Mouse (Mus musculus) left cerebral cortex, adult 2 months (tissue): ENCODE results near the gene Lpin1. TPM values are rescaled to one million over a fixed set of nuclear protein-coding genes. Genes with fewer than 3 reads are reported as not detected.

Experiments
- DNase-seq, 2 experiments: peaks; one replicate each; pipeline ENCODE4 v3.0.0; 2021 to 2022; ENCODE audit warnings: low spot score in 2 of 2, mixed read lengths in 1 of 2; ENCODE audit errors: extremely low spot score in 1 of 2
- H3K27ac ChIP-seq: fragments of 200-600 bp; 2 replicates; pipeline ENCODE4 v1.8.1; 2022
- H3K4me3 ChIP-seq: fragments of 200-600 bp; 2 replicates; pipeline ENCODE4 v1.8.1; 2022
- CTCF ChIP-seq: fragments of 200-600 bp; IDR thresholded peaks from 2 replicates; pipeline ENCODE4 v1.8.1; 2022; ENCODE audit warnings: antibody characterized with exemption, mild to moderate bottlenecking, moderate library complexity
- intact Hi-C: fragments of 180-260 bp; cut with DNase I; formaldehyde crosslinking; loops from one replicate; pipeline ENCODE4 v1.15.1; 2025
- total RNA-seq, 2 experiments: library from RNA; stranded (reverse); gene quantifications; 2 replicates each; pipeline ENCODE4 v1.2.3; 2021

Lpin1 gene
- total RNA-seq, 2 experiments from 2014 or later: 21.6 to 26.6 TPM

DNA sequence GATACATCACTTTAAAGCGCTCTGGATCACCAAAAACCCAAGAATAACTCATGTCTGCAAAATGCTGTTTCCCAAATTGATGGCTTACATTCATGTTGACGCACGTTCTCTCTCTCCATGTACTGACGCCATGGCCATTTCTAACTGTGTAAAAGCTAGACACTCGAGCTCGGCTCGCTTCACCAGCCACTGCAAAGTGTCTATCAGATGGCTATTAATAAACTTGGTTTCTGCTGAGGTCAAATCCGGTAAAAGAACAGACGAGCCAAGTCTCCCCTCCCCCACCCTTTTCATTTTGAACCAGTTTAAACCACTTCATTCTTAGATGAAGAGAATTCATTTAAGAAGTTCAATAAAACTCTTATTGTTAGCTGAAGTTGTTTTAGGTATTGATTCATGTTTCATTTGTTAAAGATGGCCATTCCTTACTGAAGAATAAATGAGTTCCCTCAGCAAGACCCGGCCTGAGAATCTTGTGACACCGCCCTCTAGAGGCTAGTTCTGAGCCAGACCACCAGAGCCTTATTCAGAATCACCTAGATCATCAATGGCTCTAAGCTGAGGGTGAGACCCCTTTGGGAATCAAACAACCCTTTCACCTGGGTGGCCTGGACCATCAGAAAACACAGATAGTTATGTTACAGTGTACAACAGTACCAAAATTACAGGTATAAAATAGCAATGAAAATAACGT lies 28.5 kb upstream of the Lpin1 start:
- intact Hi-C loops: loop anchor here (10.0 kb wide), 1 partner anchor 1104 kb away; no protein-coding TSS in a partner anchor
- no peak overlapping the region for H3K27ac ChIP-seq
- no peak overlapping the region for H3K4me3 ChIP-seq
- TF ChIP-seq CTCF: peak; percentile 49
- DNase-seq: no peak

DNA sequence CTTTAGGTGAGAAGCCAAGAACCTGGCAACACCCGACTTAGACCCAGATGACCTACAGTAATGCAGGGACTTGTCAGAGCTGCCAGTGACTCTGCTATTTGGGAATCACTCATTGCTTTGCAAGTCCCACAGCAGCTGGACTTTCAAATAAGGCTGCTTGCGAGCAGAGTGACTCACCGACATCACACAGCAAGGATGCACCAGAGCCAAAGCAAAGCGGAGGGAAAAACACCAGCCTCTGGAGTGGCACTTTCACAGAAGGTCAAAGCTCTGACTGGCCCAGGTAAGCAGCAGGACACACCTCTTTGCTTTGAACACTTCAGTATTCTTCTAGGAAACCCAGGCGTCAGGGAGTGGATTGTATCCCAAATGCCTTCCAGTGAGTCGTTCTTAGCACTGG lies 25.1 kb upstream of the Lpin1 start:
- Histone ChIP-seq H3K27ac (no peak overlapping the region), H3K4me3 (no peak overlapping the region)
- intact Hi-C loops: loop anchor here (10.0 kb wide), 1 partner anchor 1101 kb away; no protein-coding TSS in a partner anchor
- DNase-seq: no peak
- TF ChIP-seq CTCF: no peak

DNA sequence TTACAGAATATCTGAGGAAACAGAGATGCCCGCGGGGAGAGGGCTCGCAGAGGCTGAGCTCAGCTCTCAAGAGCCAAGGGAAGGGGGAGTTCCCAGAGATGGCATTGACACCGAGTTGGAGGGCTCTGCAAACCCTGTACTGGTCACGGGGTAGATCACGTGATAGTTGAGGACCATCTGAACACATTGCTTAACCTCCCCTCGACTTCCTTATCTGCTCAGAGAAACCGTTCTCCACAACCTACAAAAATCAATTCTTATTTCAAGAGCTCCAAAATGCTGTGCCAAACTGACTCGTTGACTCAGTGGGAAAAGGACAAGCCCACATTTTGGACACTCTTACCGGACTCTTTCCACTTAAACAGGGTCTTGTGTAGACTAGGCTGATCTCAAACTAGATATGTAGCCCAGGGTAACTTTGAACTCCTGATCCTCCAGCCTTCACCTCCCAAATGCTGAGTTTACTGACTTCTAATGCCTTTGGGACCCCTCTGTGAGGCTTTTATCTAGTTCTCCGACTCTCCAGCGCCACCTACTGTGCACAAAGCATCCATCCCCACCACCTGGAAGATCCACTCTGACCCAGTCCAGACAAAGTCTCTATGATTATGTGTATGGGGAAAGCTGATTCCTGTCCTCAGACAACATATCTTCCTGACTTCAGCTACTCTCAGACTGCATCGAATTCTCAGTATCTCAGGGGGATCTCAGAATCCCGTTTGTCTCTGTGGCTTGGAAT lies 23.5 kb upstream of the Lpin1 start:
- TF ChIP-seq CTCF: peak; percentile 84
- Histone ChIP-seq H3K27ac (no peak overlapping the region), H3K4me3 (no peak overlapping the region)
- peak; percentile 48 to 54 for DNase-seq
- intact Hi-C loops: loop anchor here (1.0 to 10.0 kb wide), 2 partner anchors 65 to 1099 kb away; no protein-coding TSS in a partner anchor

DNA sequence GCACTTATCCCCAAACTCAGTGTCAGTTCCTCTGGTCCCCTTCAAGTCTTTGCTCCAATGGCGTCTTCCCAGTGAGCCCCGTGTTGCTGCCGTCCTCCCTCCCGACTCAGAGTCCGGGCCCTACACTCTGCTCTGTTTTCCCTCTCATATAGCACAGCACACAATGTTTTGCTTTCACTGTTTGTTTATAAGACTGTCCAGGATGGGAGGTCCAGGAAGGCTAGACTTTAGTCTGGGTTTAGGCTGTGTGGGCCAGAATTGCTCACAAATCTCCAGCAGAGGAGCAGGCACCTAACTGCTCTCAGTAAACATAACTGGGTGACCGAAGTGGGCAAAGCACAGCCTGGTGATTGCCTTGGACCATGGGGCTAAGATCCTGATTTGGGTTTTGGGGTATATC lies 22.5 kb upstream of the Lpin1 start:
- intact Hi-C loops: loop anchor here (10.0 kb wide), 1 partner anchor 1098 kb away; no protein-coding TSS in a partner anchor
- no peak overlapping the region for H3K27ac ChIP-seq
- DNase-seq: no peak
- no peak overlapping the region for H3K4me3 ChIP-seq
- TF ChIP-seq CTCF: no peak

DNA sequence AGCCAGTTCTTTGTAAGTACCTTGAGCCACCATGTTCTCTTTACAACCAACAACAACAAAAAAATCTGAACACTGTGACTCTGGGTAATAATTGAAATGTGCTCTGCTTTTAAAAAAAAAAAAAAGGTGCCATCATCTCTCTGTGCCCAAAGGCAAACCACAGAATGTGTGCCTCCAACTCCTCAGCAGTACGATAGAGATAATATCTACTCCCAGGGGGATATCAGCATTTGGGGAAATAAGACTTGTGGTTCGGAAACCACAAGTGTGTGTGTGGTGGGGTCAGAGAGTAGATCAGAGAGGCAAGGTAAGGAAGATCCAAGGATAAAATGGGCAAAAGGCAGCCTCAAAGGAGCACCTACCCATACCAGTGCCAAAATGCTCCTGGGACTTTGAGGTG lies 20.7 kb upstream of the Lpin1 start:
- Histone ChIP-seq H3K27ac (no peak overlapping the region), H3K4me3 (no peak overlapping the region)
- no peak for DNase-seq
- intact Hi-C loops: loop anchor here (10.0 kb wide), 1 partner anchor 1097 kb away; no protein-coding TSS in a partner anchor
- no peak for TF ChIP-seq CTCF

DNA sequence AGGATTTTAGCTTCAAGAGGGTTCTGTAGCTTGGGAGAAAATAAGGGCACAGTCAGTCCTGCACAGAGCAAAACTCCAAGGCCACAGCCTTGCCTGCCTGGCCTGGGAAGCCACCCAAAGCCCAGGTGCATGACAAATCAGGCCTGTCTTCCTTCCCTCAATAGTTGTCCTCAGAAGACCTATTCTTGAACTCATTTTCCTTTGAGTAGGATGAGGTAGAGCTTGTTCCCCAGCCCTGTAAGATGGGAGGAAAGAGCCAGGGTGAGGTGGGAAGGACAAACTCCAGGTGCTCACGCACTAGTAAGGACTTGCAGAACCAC lies 20.1 kb upstream of the Lpin1 start:
- H3K4me3 ChIP-seq: no peak overlapping the region
- intact Hi-C loops: loop anchor here (10.0 kb wide), 1 partner anchor 1096 kb away; no protein-coding TSS in a partner anchor
- H3K27ac ChIP-seq: no peak overlapping the region
- DNase-seq: no peak
- TF ChIP-seq CTCF: no peak

DNA sequence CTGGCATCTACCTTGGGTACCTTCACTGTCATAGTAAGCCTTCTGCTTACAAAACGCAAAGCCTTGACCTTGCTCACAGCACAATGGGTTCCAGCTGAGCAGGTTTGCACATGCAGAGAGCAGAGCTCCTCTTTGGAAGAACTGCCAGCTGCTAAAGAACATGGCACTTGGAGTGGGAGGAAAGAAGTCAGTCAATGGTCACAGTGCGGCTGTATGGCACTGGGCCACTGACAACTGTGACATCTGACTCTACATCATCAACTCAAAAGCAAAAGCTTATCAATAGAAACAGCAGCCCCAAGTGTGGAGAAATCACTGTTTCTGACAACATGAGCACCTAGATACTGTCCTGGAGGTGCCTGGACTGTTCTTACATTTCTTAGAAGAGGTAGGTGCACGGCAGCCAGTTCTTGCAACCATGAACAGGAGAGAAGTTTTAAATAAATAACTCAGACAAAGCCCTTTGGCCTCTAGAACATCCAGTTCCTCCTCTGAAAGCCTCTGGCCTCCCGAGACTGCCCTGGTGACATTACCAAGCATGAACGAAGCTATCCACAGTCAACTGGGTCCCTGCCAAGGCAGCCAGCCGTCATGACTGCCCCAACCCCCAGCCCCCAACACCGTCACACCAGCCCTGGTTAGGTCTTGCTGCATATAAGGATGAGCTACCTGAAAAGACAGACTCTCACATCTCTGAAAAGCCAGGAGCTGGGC lies 19.5 kb upstream of the Lpin1 start:
- intact Hi-C loops: loop anchor here (10.0 kb wide), 1 partner anchor 1096 kb away; no protein-coding TSS in a partner anchor
- no peak overlapping the region for H3K27ac ChIP-seq
- TF ChIP-seq CTCF: no peak
- no peak overlapping the region for H3K4me3 ChIP-seq
- DNase-seq: no peak

DNA sequence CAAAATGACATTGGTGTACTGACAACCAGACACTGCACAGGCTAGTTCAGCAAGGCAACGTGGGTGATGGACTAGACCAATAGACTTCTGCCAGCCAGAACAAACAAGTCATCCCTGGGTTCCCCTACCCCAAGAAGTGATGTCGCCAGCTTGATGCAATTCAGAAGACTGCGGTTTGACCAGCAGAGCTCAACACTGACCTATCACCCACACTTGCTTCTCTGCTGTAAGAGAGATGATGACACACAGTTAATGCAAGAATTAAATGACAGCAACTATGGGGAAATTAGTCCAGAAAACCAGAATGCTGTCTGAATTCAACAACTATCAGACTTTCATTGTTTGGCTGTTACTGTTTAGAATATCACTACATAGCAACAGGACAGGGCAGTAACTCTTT lies 9.5 kb upstream of the Lpin1 start:
- intact Hi-C loops: no loop called here
- no peak overlapping the region for H3K27ac ChIP-seq

DNA sequence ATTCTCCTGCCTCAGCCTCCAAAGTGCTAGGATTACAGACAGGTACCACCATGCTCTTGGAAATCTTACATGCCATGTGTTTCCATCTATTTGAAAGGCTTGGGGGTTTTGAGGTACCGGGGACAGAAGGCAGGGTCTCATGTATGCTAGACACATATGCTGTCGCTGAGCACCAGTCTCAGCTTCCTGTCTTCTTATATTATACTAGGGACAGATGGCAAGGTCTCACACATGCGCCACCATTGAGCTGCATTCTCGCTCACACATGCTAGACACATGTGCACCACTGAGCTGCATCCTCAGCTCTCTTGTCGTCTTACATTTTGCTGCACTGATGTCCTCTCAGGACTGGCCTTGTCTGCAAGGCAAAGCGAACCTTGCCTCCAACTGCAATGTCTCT lies 8.7 kb upstream of the Lpin1 start:
- H3K4me3 ChIP-seq: no peak overlapping the region
- DNase-seq: no peak
- intact Hi-C loops: no loop called here
- no peak for TF ChIP-seq CTCF
- H3K27ac ChIP-seq: no peak overlapping the region

More for the DNA sequence above, 9.5 kb upstream of the Lpin1 start:
- TF ChIP-seq CTCF: no peak
- H3K4me3 ChIP-seq: no peak overlapping the region
- DNase-seq: no peak

DNA sequence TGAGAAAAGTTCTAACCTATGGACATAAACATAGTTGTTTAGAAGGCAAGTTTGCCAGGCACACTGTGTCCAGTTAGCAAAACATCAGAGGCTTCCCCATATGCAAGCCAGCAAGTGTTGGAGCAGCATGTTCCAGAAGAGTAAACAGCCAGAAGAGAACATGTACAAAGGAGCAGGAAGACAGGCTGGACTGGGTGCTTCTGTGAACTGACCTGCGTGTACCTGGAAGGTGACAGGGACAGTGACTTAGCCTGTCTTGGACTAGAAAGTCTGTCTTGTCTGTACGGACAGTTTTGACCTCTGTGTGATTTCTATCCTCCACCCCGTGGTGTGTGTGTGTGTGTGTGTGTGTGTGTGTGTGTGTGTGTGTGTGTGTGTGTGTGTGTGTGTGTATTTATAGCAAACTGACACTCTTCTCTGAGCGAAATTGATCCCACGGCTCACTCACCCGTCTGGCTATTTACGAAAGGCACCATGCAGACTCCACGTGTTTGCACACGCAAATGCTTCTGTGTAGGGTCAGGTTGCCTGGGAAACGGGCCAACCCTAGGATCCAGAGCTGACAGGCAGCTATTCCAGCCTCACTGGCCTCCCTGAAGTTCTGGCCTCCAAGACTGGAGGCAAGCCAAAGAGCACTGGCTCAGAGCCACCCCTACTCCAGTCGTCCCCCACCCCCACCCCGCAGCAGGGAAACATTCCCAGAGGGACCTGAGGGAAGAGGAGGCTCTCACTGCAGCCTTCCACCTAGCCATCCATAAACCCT lies 7.9 kb upstream of the Lpin1 start:
- H3K4me3 ChIP-seq: no peak overlapping the region
- no peak for TF ChIP-seq CTCF
- peak; percentile 48 to 55 for DNase-seq
- intact Hi-C loops: no loop called here
- H3K27ac ChIP-seq: no peak overlapping the region

DNA sequence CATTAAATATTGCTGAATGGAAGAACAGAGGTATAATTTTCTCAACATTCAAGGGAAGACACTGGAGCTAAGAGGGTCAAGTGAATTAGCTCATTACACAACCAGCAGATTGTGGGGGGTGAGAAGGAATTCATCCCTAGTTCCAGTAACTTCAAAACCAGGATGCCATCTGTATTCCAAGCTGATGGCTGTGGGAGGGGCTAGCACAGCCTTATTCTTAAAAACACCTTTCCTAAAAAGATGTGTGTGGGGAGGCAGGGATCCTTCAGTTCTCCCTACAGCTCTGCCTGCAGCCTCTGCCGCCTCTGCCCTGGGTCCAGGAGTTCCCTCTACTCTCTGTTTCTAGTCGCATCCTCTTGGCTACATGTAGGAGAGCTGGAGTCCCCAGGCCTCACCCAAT lies 5.0 kb upstream of the Lpin1 start:
- TF ChIP-seq CTCF: no peak
- no peak for DNase-seq
- Histone ChIP-seq H3K27ac (no peak overlapping the region), H3K4me3 (no peak overlapping the region)
- intact Hi-C loops: loop anchor here (1.0 kb wide), 1 partner anchor 12 kb away; no protein-coding TSS in a partner anchor
